Mouse (Mus musculus): ENCODE measurements around the gene Slamf7. TPM values are rescaled to one million over a fixed set of nuclear protein-coding genes. Genes with fewer than 3 reads are reported as not detected.
A peak's percentile ranks its signal among the peaks of the same experiment; 100 is the strongest.

The Slamf7 gene
- polyA plus RNA-seq, 1 experiment from 2014 or later, result not detected

DNA sequence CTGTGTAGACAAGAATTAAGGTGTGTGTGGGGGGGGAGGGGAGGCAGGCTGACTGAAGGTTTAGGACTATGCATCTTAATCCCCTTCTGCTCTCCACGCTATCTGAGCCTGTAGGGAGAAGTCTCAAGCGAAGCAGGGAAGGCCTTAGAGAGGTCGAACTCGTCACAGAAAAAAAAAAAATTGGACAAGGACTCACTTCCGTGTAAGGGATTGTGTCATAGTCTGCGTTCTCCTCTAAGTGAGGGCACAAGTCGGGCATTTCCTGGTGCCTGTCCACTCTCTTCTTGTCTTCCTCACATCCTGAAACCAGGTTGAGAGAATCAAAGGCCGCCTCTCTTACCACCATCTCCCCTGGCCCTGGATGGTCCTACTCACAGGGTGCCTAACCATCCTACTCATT is 15.7 kb downstream of the Slamf7 start:
- Histone ChIP-seq H3K27ac (no peak overlapping the region), H3K9me3 (replicated peaks) (no peaks in the 10 kb centered on the region), H3K36me3 (no peaks in the 10 kb centered on the region), H3K4me1 (replicated peaks) (no peaks in the 10 kb centered on the region), H3K9ac (no peak overlapping the region), H3K4me2 (no peak overlapping the region), H3K27me3 (no peaks in the 10 kb centered on the region), H3K4me3 (replicated peaks) (no peak overlapping the region)
- WGBS (ENCODE audit: insufficient replicate concordance), result 53% methylated on average over 8 of the region's 8 CpGs
- ATAC-seq (ENCODE audit: low read depth), result no peak
- DNase-seq, result no peak

GRCm38 (mm10) chr1:171635696-171636095 is 17.1 kb downstream of the Slamf7 start:
- ATAC-seq (ENCODE audit: low read depth), result no peak
- WGBS (ENCODE audit: insufficient replicate concordance), result 41% methylated on average over 6 of the region's 6 CpGs

DNA sequence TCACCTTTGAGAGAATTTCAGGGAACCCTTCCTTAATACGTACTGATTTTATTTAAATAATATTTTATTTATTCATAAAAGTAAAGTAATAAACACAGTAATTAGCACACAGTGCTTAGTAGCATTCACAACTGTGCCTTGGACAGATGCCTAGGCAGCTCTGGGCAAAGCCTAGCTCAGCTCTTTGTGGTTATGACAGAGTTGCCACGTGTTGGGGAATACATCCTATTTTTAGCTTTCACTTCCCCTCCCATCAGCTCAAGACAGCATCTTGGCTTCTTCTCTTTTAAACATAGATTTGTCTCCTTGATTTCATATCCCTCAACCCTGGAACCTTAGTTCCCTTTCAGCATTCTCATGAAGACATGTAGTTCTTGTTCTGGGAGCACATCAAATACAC is 21.4 kb downstream of the Slamf7 start:
- no peaks in the 10 kb centered on the region for H3K9me3 ChIP-seq (replicated peaks)
- no peaks in the 10 kb centered on the region for H3K36me3 ChIP-seq
- no peak overlapping the region for H3K4me3 ChIP-seq (replicated peaks)
- H3K4me2 ChIP-seq, result no peak overlapping the region
- ATAC-seq (ENCODE audit: low read depth) (no peak), DNase-seq (no peak)
- H3K4me1 ChIP-seq (replicated peaks), result no peaks in the 10 kb centered on the region
- no peaks in the 10 kb centered on the region for H3K27me3 ChIP-seq
- 30% methylated on average over 2 of the region's 2 CpGs for WGBS (ENCODE audit: insufficient replicate concordance)
- H3K27ac ChIP-seq, result no peak overlapping the region
- no peak overlapping the region for H3K9ac ChIP-seq

More at GRCm38 (mm10) chr1:171635696-171636095, 17.1 kb downstream of the Slamf7 start:
- Histone ChIP-seq H3K4me2 (no peak overlapping the region), H3K27ac (no peak overlapping the region), H3K36me3 (no peaks in the 10 kb centered on the region), H3K27me3 (no peaks in the 10 kb centered on the region), H3K9me3 (replicated peaks) (no peaks in the 10 kb centered on the region), H3K9ac (no peak overlapping the region), H3K4me3 (replicated peaks) (no peak overlapping the region), H3K4me1 (replicated peaks) (no peaks in the 10 kb centered on the region)
- no peak for DNase-seq

DNA sequence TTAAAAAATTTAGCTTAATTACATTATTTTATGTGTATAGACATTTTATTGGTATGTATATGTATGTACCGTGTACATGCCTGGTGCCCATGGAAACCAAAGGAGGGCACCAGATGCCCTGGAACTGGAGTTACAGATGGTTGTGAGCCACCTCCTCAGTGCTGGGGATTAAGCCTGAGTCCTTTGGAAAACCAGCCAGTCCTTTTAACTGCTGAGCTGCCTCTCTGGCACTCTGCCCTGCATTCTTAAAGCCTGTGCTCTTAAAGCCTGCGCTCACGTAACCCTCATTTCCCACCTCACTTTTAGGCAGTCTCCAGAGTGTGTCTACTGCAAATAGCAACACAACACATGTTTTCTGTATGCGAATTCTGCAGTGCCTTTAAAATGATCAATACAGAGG is 21.9 kb downstream of the Slamf7 start:
- no peaks in the 10 kb centered on the region for H3K4me1 ChIP-seq (replicated peaks)
- no peak overlapping the region for H3K4me3 ChIP-seq (replicated peaks)
- no peaks in the 10 kb centered on the region for H3K36me3 ChIP-seq
- no peak overlapping the region for H3K9ac ChIP-seq
- no peaks in the 10 kb centered on the region for H3K9me3 ChIP-seq (replicated peaks)
- 67% methylated on average over 4 of the region's 4 CpGs for WGBS (ENCODE audit: insufficient replicate concordance)
- H3K4me2 ChIP-seq, result no peak overlapping the region
- DNase-seq (no peak), ATAC-seq (ENCODE audit: low read depth) (no peak)
- no peak overlapping the region for H3K27ac ChIP-seq
- no peaks in the 10 kb centered on the region for H3K27me3 ChIP-seq

GRCm38 (mm10) chr1:171630041-171630440 is 22.8 kb downstream of the Slamf7 start:
- H3K9ac ChIP-seq, result no peak overlapping the region
- H3K4me2 ChIP-seq, result no peak overlapping the region
- WGBS (ENCODE audit: insufficient replicate concordance), result 69% methylated on average over 7 of the region's 7 CpGs
- no peaks in the 10 kb centered on the region for H3K4me1 ChIP-seq (replicated peaks)
- no peak overlapping the region for H3K27ac ChIP-seq
- no peaks in the 10 kb centered on the region for H3K9me3 ChIP-seq (replicated peaks)
- DNase-seq, result no peak
- no peaks in the 10 kb centered on the region for H3K36me3 ChIP-seq
- H3K4me3 ChIP-seq (replicated peaks), result no peak overlapping the region
- no peaks in the 10 kb centered on the region for H3K27me3 ChIP-seq
- no peak for ATAC-seq (ENCODE audit: low read depth)

- Histone ChIP-seq H3K4me1 (replicated peaks) (no peaks in the 10 kb centered on the region), H3K9ac (no peak overlapping the region), H3K4me3 (replicated peaks) (no peak overlapping the region), H3K4me2 (no peak overlapping the region), H3K27me3 (no peaks in the 10 kb centered on the region), H3K36me3 (no peaks in the 10 kb centered on the region), H3K27ac (no peak overlapping the region), H3K9me3 (replicated peaks) (no peaks in the 10 kb centered on the region)
- ATAC-seq (ENCODE audit: low read depth) (no peak), DNase-seq (no peak)
- 28% methylated on average over 6 of the region's 6 CpGs for WGBS (ENCODE audit: insufficient replicate concordance)
These were observed 23.7 kb downstream of the Slamf7 start for GRCm38 (mm10) chr1:171629168-171629567.

- H3K9me3 ChIP-seq (replicated peaks), result no peaks in the 10 kb centered on the region
- no peaks in the 10 kb centered on the region for H3K4me1 ChIP-seq (replicated peaks)
- H3K9ac ChIP-seq, result no peak overlapping the region
- no peak overlapping the region for H3K4me2 ChIP-seq
- WGBS (ENCODE audit: insufficient replicate concordance), result 45% methylated on average over 3 of the region's 3 CpGs
- no peak overlapping the region for H3K27ac ChIP-seq
- no peak for ATAC-seq (ENCODE audit: low read depth)
- no peaks in the 10 kb centered on the region for H3K27me3 ChIP-seq
- no peak for DNase-seq
- H3K36me3 ChIP-seq, result no peaks in the 10 kb centered on the region
- no peak overlapping the region for H3K4me3 ChIP-seq (replicated peaks)
These were observed 25.0 kb downstream of the Slamf7 start for GRCm38 (mm10) chr1:171627801-171628200.

GRCm38 (mm10) chr1:171620091-171620490 is 32.7 kb downstream of the Slamf7 start:
- Histone ChIP-seq H3K36me3 (no peaks in the 10 kb centered on the region), H3K4me3 (replicated peaks) (no peak overlapping the region), H3K4me2 (no peak overlapping the region), H3K9ac (no peak overlapping the region), H3K9me3 (replicated peaks) (no peaks in the 10 kb centered on the region), H3K27me3 (no peaks in the 10 kb centered on the region), H3K4me1 (replicated peaks) (no peaks in the 10 kb centered on the region), H3K27ac (no peak overlapping the region)
- no peak for DNase-seq
- 79% methylated on average over 6 of the region's 6 CpGs for WGBS (ENCODE audit: insufficient replicate concordance)
- ATAC-seq (ENCODE audit: low read depth), result no peak

DNA sequence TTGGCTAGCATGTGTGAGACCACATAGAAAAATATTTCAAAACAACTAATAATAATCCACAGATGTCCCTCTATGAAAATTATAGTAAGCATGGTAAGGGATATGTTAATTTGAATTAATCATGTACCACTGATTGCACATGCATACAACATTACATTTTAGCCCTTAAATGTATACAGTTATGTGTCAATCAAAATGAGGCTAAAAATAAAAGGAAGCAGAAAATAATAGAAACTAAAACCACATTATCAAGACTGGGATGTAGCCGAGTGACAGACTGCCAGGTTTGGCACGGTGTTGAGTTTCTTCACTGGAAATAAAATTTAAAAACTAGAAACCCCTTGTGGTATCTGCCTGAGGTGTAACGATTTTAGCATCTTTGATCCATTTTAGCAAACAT is 33.2 kb downstream of the Slamf7 start:
- H3K9me3 ChIP-seq (replicated peaks), result no peaks in the 10 kb centered on the region
- 37% methylated on average over 3 of the region's 3 CpGs for WGBS (ENCODE audit: insufficient replicate concordance)
- H3K4me1 ChIP-seq (replicated peaks), result no peaks in the 10 kb centered on the region
- no peak overlapping the region for H3K4me2 ChIP-seq
- no peaks in the 10 kb centered on the region for H3K36me3 ChIP-seq
- no peak overlapping the region for H3K4me3 ChIP-seq (replicated peaks)
- ATAC-seq (ENCODE audit: low read depth), result no peak
- no peak overlapping the region for H3K9ac ChIP-seq
- no peak overlapping the region for H3K27ac ChIP-seq
- no peaks in the 10 kb centered on the region for H3K27me3 ChIP-seq
- no peak for DNase-seq

- Histone ChIP-seq H3K27me3 (no peaks in the 10 kb centered on the region), H3K9ac (no peak overlapping the region), H3K36me3 (no peaks in the 10 kb centered on the region), H3K4me2 (no peak overlapping the region), H3K9me3 (replicated peaks) (no peaks in the 10 kb centered on the region), H3K4me1 (replicated peaks) (no peaks in the 10 kb centered on the region), H3K27ac (no peak overlapping the region), H3K4me3 (replicated peaks) (no peak overlapping the region)
- DNase-seq (no peak), ATAC-seq (ENCODE audit: low read depth) (peak; percentile 34; the same call in 1 of the 2 replicates)
- WGBS (ENCODE audit: insufficient replicate concordance), result 50% methylated on average over 8 of the region's 8 CpGs
These were observed 33.8 kb downstream of the Slamf7 start for GRCm38 (mm10) chr1:171619001-171619400.

GRCm38 (mm10) chr1:171616881-171617515 is 35.8 kb downstream of the Slamf7 start:
- 53% methylated on average over 11 of the region's 11 CpGs for WGBS (ENCODE audit: insufficient replicate concordance)
- H3K9ac ChIP-seq, result no peak overlapping the region

GRCm38 (mm10) chr1:171613962-171614361 is 38.9 kb downstream of the Slamf7 start:
- Histone ChIP-seq H3K4me3 (replicated peaks) (no peak overlapping the region), H3K9me3 (replicated peaks) (no peaks in the 10 kb centered on the region), H3K9ac (no peak overlapping the region), H3K4me2 (no peak overlapping the region), H3K27me3 (no peaks in the 10 kb centered on the region), H3K36me3 (no peaks in the 10 kb centered on the region), H3K27ac (no peak overlapping the region), H3K4me1 (replicated peaks) (no peaks in the 10 kb centered on the region)
- ATAC-seq (ENCODE audit: low read depth) (no peak), DNase-seq (no peak)
- WGBS (ENCODE audit: insufficient replicate concordance), result 8% methylated on average over 2 of the region's 2 CpGs

More at GRCm38 (mm10) chr1:171616881-171617515, 35.8 kb downstream of the Slamf7 start:
- Histone ChIP-seq H3K27me3 (no peaks in the 10 kb centered on the region), H3K4me2 (no peak overlapping the region), H3K9me3 (replicated peaks) (no peaks in the 10 kb centered on the region), H3K27ac (no peak overlapping the region), H3K4me3 (replicated peaks) (no peak overlapping the region), H3K36me3 (no peaks in the 10 kb centered on the region), H3K4me1 (replicated peaks) (no peaks in the 10 kb centered on the region)
- DNase-seq (no peak), ATAC-seq (ENCODE audit: low read depth) (no peak)
